Mouse (Mus musculus) small intestine, adult 2 months (tissue): Measurements from ENCODE around the gene Slco3a1.

Experiments used
- CTCF ChIP-seq: fragments of 200-500 bp; IDR thresholded peaks from 2 replicates; pipeline ENCODE4 v1.5.1; 2012; ENCODE audit warnings: low read depth, mild to moderate bottlenecking, control low read depth, inconsistent platforms, low read length, moderate library complexity, mixed read lengths; ENCODE audit not compliant: insufficient replicate concordance, insufficient read length; ENCODE audit errors: extremely low read depth
- POLR2A ChIP-seq: fragments of 200-500 bp; IDR thresholded peaks from 2 replicates; pipeline ENCODE4 v1.6.1; 2012; ENCODE audit warnings: low read depth, mild to moderate bottlenecking, control low read depth, inconsistent platforms, low read length, moderate library complexity

GRCm38 (mm10) chr7:74549686-74550085, 4.9 kb downstream of the Slco3a1 start:
- TF ChIP-seq CTCF = no peak
- no peak for TF ChIP-seq POLR2A
